Mouse (Mus musculus): ENCODE data around the gene Minpp1.

DNA sequence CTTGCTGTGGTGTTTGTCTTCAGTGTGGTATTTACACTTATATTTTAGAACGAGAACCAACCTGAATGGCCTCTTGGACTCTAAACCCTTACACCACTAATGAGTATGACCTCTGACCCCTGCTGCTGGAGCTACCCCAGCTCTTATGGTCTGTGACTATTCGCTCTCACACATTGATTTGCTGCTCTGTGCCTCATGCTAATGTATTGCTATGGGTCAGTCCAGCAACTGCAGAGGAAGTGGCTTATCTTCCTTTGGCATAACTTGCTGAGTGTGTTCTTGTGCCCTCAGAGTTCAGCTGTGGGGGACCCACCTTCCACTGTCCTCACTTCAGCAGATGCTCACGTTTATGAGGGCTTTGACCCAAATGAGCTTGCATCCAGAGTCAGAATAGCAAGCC is 24.7 kb downstream of the Minpp1 start:
- TF ChIP-seq CTCF (IDR thresholded peaks at IDR 0.05; ENCODE audit: low read depth, low read length) (no peak), TAL1 (conservative IDR thresholded peaks at IDR 0.05; ENCODE audit: low read depth, low read length) (peak; percentile 33)

Data from G1E (cell line).